ENCODE assay signal across 11 mouse cellular contexts in the genomic region with DNA sequence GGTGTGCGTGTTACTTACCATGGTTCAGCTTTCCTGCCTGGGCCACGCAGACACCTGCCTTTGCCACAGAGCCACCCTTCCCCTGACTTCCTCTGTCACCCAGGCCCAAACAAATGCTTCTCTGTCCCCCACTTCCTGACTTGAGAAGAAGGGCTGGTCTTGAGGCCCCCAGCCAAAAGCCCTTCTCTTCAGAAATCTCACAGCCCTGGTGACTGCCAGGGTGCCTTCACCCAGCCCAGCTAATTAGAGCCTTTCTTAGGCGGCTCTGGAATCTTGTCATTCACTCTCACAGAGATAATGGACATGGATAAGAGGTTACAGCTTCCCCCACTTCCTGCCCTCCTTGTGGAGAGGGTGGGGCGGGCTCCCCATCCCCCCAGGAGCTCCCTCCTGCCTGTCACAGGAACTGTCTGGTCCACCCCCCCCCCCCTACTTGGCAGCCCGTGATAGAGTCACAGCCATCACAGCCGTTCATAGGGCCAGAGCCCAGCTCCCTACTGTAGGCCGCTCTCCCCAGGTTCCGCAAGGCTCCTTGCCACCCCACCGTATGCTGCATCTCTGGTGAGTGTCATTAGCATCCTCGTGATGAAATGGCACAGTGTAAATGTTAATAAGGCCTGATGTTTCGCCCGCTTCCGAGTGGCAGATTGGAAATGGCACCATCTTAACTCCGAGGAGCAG. TPM values are rescaled to one million over a fixed set of nuclear protein-coding genes. Genes with fewer than 3 reads are reported as not detected.
DNase-seq lines count a peak whose midpoint lies in the region; ATAC-seq and TF ChIP-seq lines count a peak whose summit lies in the region.
"Had no signal": no experiment of that assay in that cellular context is flagged by ENCODE, and none has a peak within 500 bp of the region (broad histone marks: within the 10 kb centered on the region; RNA-seq: fewer than 3 reads in every experiment).

No protein-coding gene starts in this region.

- WGBS in heart, embryonic 11.5 days (ENCODE audit: insufficient replicate concordance): 29% methylated on average over 14 of the region's 14 CpGs
- WGBS in hindbrain, embryonic 16.5 days: 32% methylated on average over 14 of the region's 14 CpGs
- 37% methylated on average over 14 of the region's 14 CpGs for WGBS in neural tube, embryonic 15.5 days

- H3K4me2 ChIP-seq in heart, embryonic 11.5 days: no peak overlapping the region
- H3K4me2 ChIP-seq in hindbrain, embryonic 16.5 days (ENCODE audit: low read length): no peak overlapping the region
- no peak overlapping the region for H3K4me2 ChIP-seq in neural tube, embryonic 15.5 days

- no peak for TF ChIP-seq CTCF in brain, embryonic 14.5 days (IDR thresholded peaks at IDR 0.05; ENCODE audit: borderline replicate concordance, extremely low read depth, insufficient read depth, insufficient read length)

- H3K4me1 ChIP-seq in heart, embryonic 11.5 days (ENCODE audit: control insufficient read depth, insufficient read depth, low read length): peaks cover 82% of the 10 kb centered on the region
- H3K4me1 ChIP-seq in hindbrain, embryonic 16.5 days (ENCODE audit: control insufficient read depth, insufficient read depth, low read depth, low read length): peaks cover 43% of the 10 kb centered on the region
- H3K4me1 ChIP-seq in neural tube, embryonic 15.5 days: peaks cover 62% of the 10 kb centered on the region

- H3K9me3 ChIP-seq in heart, embryonic 11.5 days (replicated peaks; ENCODE audit: control insufficient read depth, low read length): no peaks in the 10 kb centered on the region
- no peaks in the 10 kb centered on the region for H3K9me3 ChIP-seq in hindbrain, embryonic 16.5 days (ENCODE audit: control insufficient read depth, low read length)
- H3K9me3 ChIP-seq in neural tube, embryonic 15.5 days (replicated peaks): no peaks in the 10 kb centered on the region

- H3K27me3 ChIP-seq in heart, embryonic 11.5 days (ENCODE audit: control insufficient read depth, insufficient read depth, low read length): no peaks in the 10 kb centered on the region; the same call in 1 of the 2 replicates
- 0 out of 2 replicates have a peak, but pooled peaks cover 3% of the 10 kb centered on the region for H3K27me3 ChIP-seq in hindbrain, embryonic 16.5 days (replicated peaks; ENCODE audit: control insufficient read depth, insufficient read depth, low read length)
- H3K27me3 ChIP-seq in neural tube, embryonic 15.5 days (replicated peaks): 0 out of 2 replicates have a peak, but pooled peaks cover 19% of the 10 kb centered on the region
- H3K27me3 ChIP-seq: Patski had no signal

- no peak for DNase-seq in heart, adult 9 months (ENCODE audit: low spot score in 2 of 2)
- DNase-seq in brain, embryonic 14.5 days (ENCODE audit: low read depth): peak; percentile 91
- no peak for DNase-seq in Muller cell, postnatal 12 days (ENCODE audit: inconsistent ontology term)
- DNase-seq in layer of hippocampus, adult 11-12 months (ENCODE audit: low spot score): no peak

- no peak overlapping the region for H3K4me3 ChIP-seq in heart, embryonic 11.5 days (ENCODE audit: low read depth, low read length)
- H3K4me3 ChIP-seq in hindbrain, embryonic 16.5 days (ENCODE audit: low read length): no peak overlapping the region
- H3K4me3 ChIP-seq in neural tube, embryonic 15.5 days (replicated peaks): no peak overlapping the region
- H3K4me3 ChIP-seq: myocyte had no signal

- no peaks in the 10 kb centered on the region for H3K36me3 ChIP-seq in heart, embryonic 11.5 days (ENCODE audit: control insufficient read depth, insufficient read depth, low read length)
- no peaks in the 10 kb centered on the region for H3K36me3 ChIP-seq in hindbrain, embryonic 16.5 days (ENCODE audit: control insufficient read depth, insufficient read depth, low read length)
- H3K36me3 ChIP-seq in neural tube, embryonic 15.5 days: no peaks in the 10 kb centered on the region

- H3K9ac ChIP-seq in heart, embryonic 11.5 days (ENCODE audit: low read depth, low read length): peak overlapping the region; percentile 34; the same call in 1 of the 2 replicates
- H3K9ac ChIP-seq in hindbrain, embryonic 16.5 days (ENCODE audit: low read depth, low read length): no peak overlapping the region
- H3K9ac ChIP-seq in neural tube, embryonic 15.5 days (replicated peaks): no peak overlapping the region

- no peak for TF ChIP-seq POLR2A in brain, embryonic 14.5 days (IDR thresholded peaks at IDR 0.05; ENCODE audit: borderline replicate concordance, extremely low read depth, insufficient read depth, insufficient read length, poor library complexity, severe bottlenecking)

- H3K27ac ChIP-seq in heart, embryonic 11.5 days (ENCODE audit: low read depth, low read length): peak overlapping the region; percentile 42
- H3K27ac ChIP-seq in hindbrain, embryonic 16.5 days (ENCODE audit: low read depth, low read length): peak overlapping the region; percentile 29; the same call in 1 of the 2 replicates
- peak overlapping the region; percentile 41; the same call in 1 of the 2 replicates for H3K27ac ChIP-seq in neural tube, embryonic 15.5 days (replicated peaks)

- ATAC-seq in heart, embryonic 11.5 days (replicated peaks; ENCODE audit: insufficient number of reproducible peaks, low FRiP score, low TSS enrichment): no peak
- ATAC-seq in hindbrain, embryonic 16.5 days: peak; percentile 60
- peak; percentile 32; the same call in 1 of the 2 replicates for ATAC-seq in neural tube, embryonic 15.5 days (ENCODE audit: low FRiP score)
- ATAC-seq in megakaryocyte-erythroid progenitor cell, adult 5-6 weeks (replicated peaks; ENCODE audit: low FRiP score, low TSS enrichment, poor library complexity, severe bottlenecking): no peak
- ATAC-seq: Patski had no signal

RNA-seq across cellular contexts. Expression of a gene that starts 39.3 kb away (rescaled TPM):
- 13.7 and 15.7 TPM in 2 replicates for polyA plus RNA-seq in heart, embryonic 11.5 days (2014; fragmentation: Nextera tagmentation; extraction: Ambion mirVana)
- 16.0 and 16.9 TPM in 2 replicates for polyA plus RNA-seq in brain, embryonic 14.5 days (2012; rRNA removed)
- 20.9 and 24.6 TPM in 2 replicates for polyA plus RNA-seq in hindbrain, embryonic 16.5 days (2015; fragmentation: Nextera tagmentation; extraction: Ambion mirVana)
- polyA plus RNA-seq in neural tube, embryonic 15.5 days (2015; fragmentation: Nextera tagmentation; extraction: Ambion mirVana): 22.0 and 22.8 TPM in 2 replicates
- total RNA-seq in megakaryocyte-erythroid progenitor cell, adult 5-6 weeks (2014; fragmentation: Nextera tagmentation): 15.0 and 24.9 TPM in 2 replicates
- 19.4 and 51.5 TPM in 2 replicates for total RNA-seq in megakaryocyte-erythroid progenitor cell, adult 5-6 weeks (2017)

RNA-seq across cellular contexts. Expression of a gene that starts 39.7 kb away (rescaled TPM):
- 7.5 and 8.2 TPM in 2 replicates for polyA plus RNA-seq in heart, embryonic 11.5 days (2014; fragmentation: Nextera tagmentation; extraction: Ambion mirVana)
- polyA plus RNA-seq in brain, embryonic 14.5 days (2012; rRNA removed): 7.1 and 10.7 TPM in 2 replicates
- polyA plus RNA-seq in hindbrain, embryonic 16.5 days (2015; fragmentation: Nextera tagmentation; extraction: Ambion mirVana): 12.3 and 13.1 TPM in 2 replicates
- polyA plus RNA-seq in neural tube, embryonic 15.5 days (2015; fragmentation: Nextera tagmentation; extraction: Ambion mirVana): 11.7 TPM in 2 replicates
- total RNA-seq in megakaryocyte-erythroid progenitor cell, adult 5-6 weeks (2014; fragmentation: Nextera tagmentation): 5.0 and 10.1 TPM in 2 replicates
- total RNA-seq in megakaryocyte-erythroid progenitor cell, adult 5-6 weeks (2017): 1.8 and 7.9 TPM in 2 replicates

RNA-seq across cellular contexts. Expression of a gene that starts 40.1 kb away (rescaled TPM):
- 0.13 TPM in 1 of 2 replicates, not detected in the other for polyA plus RNA-seq in heart, embryonic 11.5 days (2014; fragmentation: Nextera tagmentation; extraction: Ambion mirVana)
- polyA plus RNA-seq in brain, embryonic 14.5 days (2012; rRNA removed): 0.89 and 1.2 TPM in 2 replicates
- polyA plus RNA-seq in hindbrain, embryonic 16.5 days (2015; fragmentation: Nextera tagmentation; extraction: Ambion mirVana): 0.60 and 0.72 TPM in 2 replicates
- polyA plus RNA-seq in neural tube, embryonic 15.5 days (2015; fragmentation: Nextera tagmentation; extraction: Ambion mirVana): 0.34 and 0.44 TPM in 2 replicates
- not detected in 2 replicates for total RNA-seq in megakaryocyte-erythroid progenitor cell, adult 5-6 weeks (2014; fragmentation: Nextera tagmentation)
- not detected in 2 replicates for total RNA-seq in megakaryocyte-erythroid progenitor cell, adult 5-6 weeks (2017)
- total RNA-seq: heart, postnatal 10 days had no signal
- polyA plus RNA-seq: myocyte, Patski had no signal

RNA-seq across cellular contexts. Expression of a gene that starts 49.9 kb away (rescaled TPM):
- 10.0 and 12.0 TPM in 2 replicates for polyA plus RNA-seq in heart, embryonic 11.5 days (2014; fragmentation: Nextera tagmentation; extraction: Ambion mirVana)
- polyA plus RNA-seq in brain, embryonic 14.5 days (2012; rRNA removed): 26.1 and 32.4 TPM in 2 replicates
- polyA plus RNA-seq in hindbrain, embryonic 16.5 days (2015; fragmentation: Nextera tagmentation; extraction: Ambion mirVana): 21.2 and 22.5 TPM in 2 replicates
- polyA plus RNA-seq in neural tube, embryonic 15.5 days (2015; fragmentation: Nextera tagmentation; extraction: Ambion mirVana): 18.6 and 21.5 TPM in 2 replicates
- 17.0 and 18.6 TPM in 2 replicates for total RNA-seq in megakaryocyte-erythroid progenitor cell, adult 5-6 weeks (2014; fragmentation: Nextera tagmentation)
- 5.9 and 20.8 TPM in 2 replicates for total RNA-seq in megakaryocyte-erythroid progenitor cell, adult 5-6 weeks (2017)

Comparison
In these comparisons a context has a peak if more than half of its experiments do, and no peak if none do; other contexts are left out.
1. ATAC-seq: peak in hindbrain, embryonic 16.5 days (single experiment) and neural tube, embryonic 15.5 days (single experiment); none in heart, embryonic 11.5 days (single experiment) and megakaryocyte-erythroid progenitor cell, adult 5-6 weeks (single experiment).
2. Peak in every context shown above with its lines, with median percentiles within 50 percentile points of each other: H3K27ac ChIP-seq.